Mouse (Mus musculus): ENCODE measurements around the gene Zfp60. TPM values are rescaled to one million over a fixed set of nuclear protein-coding genes. Genes with fewer than 3 reads are reported as not detected.
A peak's percentile ranks its signal among the peaks of the same experiment; 100 is the strongest.

The Zfp60 gene
- 10 to 100 TPM; 37.9 to 43.5 (median 41.4) TPM for total RNA-seq (2022)

- DNase-seq (ENCODE audit: low spot score in 2 of 2), result peak; percentile 85 to 87
Observed at GRCm38 (mm10) chr7:27731281-27731883, at the start of gene Zfp60. Zfp60 (plus strand) TSS chr7:27731389.

- no peak for DNase-seq (ENCODE audit: low spot score in 2 of 2)
Observed at GRCm38 (mm10) chr7:27683218-27683617, 48.0 kb upstream of the Zfp60 start.

GRCm38 (mm10) chr7:27685220-27685619 is 46.0 kb upstream of the Zfp60 start:
- DNase-seq (ENCODE audit: low spot score in 2 of 2), result no peak

GRCm38 (mm10) chr7:27685681-27686080 is 45.5 kb upstream of the Zfp60 start:
- DNase-seq (ENCODE audit: low spot score in 2 of 2), result no peak

- DNase-seq (ENCODE audit: low spot score in 2 of 2), result no peak
Observed at GRCm38 (mm10) chr7:27687043-27687442, 44.1 kb upstream of the Zfp60 start.

- DNase-seq (ENCODE audit: low spot score in 2 of 2), result no peak
Observed at GRCm38 (mm10) chr7:27687836-27688235, 43.4 kb upstream of the Zfp60 start.

- no peak for DNase-seq (ENCODE audit: low spot score in 2 of 2)
Observed at GRCm38 (mm10) chr7:27688246-27688788, 42.9 kb upstream of the Zfp60 start.

GRCm38 (mm10) chr7:27688815-27689612 is 42.2 kb upstream of the Zfp60 start, which contains the start of gene Zfp607b:
Zfp607b (plus strand) TSS chr7:27689340.
- DNase-seq (ENCODE audit: low spot score in 2 of 2), result peak; percentile 95 to 97

GRCm38 (mm10) chr7:27691076-27691475 is 40.1 kb upstream of the Zfp60 start:
- peak in 1 of 2 experiments; percentile 20 for DNase-seq (ENCODE audit: low spot score in 2 of 2)

GRCm38 (mm10) chr7:27696711-27697110 is 34.5 kb upstream of the Zfp60 start:
- DNase-seq (ENCODE audit: low spot score in 2 of 2), result no peak

GRCm38 (mm10) chr7:27710402-27710801 is 20.8 kb upstream of the Zfp60 start:
- no peak for DNase-seq (ENCODE audit: low spot score in 2 of 2)

- DNase-seq (ENCODE audit: low spot score in 2 of 2), result no peak
Observed at GRCm38 (mm10) chr7:27721951-27722350, 9.2 kb upstream of the Zfp60 start.

- peak in 1 of 2 experiments; percentile 46 for DNase-seq (ENCODE audit: low spot score in 2 of 2)
Observed at GRCm38 (mm10) chr7:27725566-27726538, 5.3 kb upstream of the Zfp60 start.

GRCm38 (mm10) chr7:27727471-27727870 is 3.7 kb upstream of the Zfp60 start:
- DNase-seq (ENCODE audit: low spot score in 2 of 2), result no peak

- no peak for DNase-seq (ENCODE audit: low spot score in 2 of 2)
Observed at GRCm38 (mm10) chr7:27731946-27732345, 757 bp downstream of the Zfp60 start.

GRCm38 (mm10) chr7:27732508-27732907 is 1.3 kb downstream of the Zfp60 start:
- no peak for DNase-seq (ENCODE audit: low spot score in 2 of 2)

GRCm38 (mm10) chr7:27735457-27735856 is 4.3 kb downstream of the Zfp60 start:
- DNase-seq (ENCODE audit: low spot score in 2 of 2), result no peak

- no peak for DNase-seq (ENCODE audit: low spot score in 2 of 2)
Observed at GRCm38 (mm10) chr7:27756351-27757047, 25.3 kb downstream of the Zfp60 start.

- DNase-seq (ENCODE audit: low spot score in 2 of 2), result no peak
Observed at GRCm38 (mm10) chr7:27757048-27757375, 25.8 kb downstream of the Zfp60 start.

GRCm38 (mm10) chr7:27765176-27765886 is 34.1 kb downstream of the Zfp60 start:
- no peak for DNase-seq (ENCODE audit: low spot score in 2 of 2)

All from layer of hippocampus, adult 8-10 months (tissue).